In genomic region chr14:62481381-62481780, GRCm38 (mm10) we compare ENCODE assay signal across 31 mouse cellular contexts. TPM values are rescaled to one million over a fixed set of nuclear protein-coding genes. Genes with fewer than 3 reads are reported as not detected.
DNase-seq lines count a peak whose midpoint lies in the region; ATAC-seq and TF ChIP-seq lines count a peak whose summit lies in the region.
"Had no signal": no experiment of that assay in that cellular context is flagged by ENCODE, and none has a peak within 500 bp of the region (broad histone marks: within the 10 kb centered on the region; RNA-seq: fewer than 3 reads in every experiment).

No protein-coding gene starts in this region.

- no peak overlapping the region for H3K4me2 ChIP-seq in embryonic facial prominence, embryonic 11.5 days (ENCODE audit: low read depth, low read length)
- H3K4me2 ChIP-seq in limb, embryonic 14.5 days (replicated peaks; ENCODE audit: low read depth, low read length, severe bottlenecking) = no peak overlapping the region
- H3K4me2 ChIP-seq: embryonic facial prominence, embryonic 13.5 days; heart, embryonic 11.5 days; hindbrain, embryonic 12.5 days; liver, embryonic 15.5 days; lung, embryonic 15.5 days; midbrain, embryonic 11.5 days had no signal

- no peak for TF ChIP-seq POLR2A in limb, embryonic 14.5 days (IDR thresholded peaks at IDR 0.05; ENCODE audit: borderline replicate concordance, extremely low read depth, insufficient read depth, insufficient read length)

- H3K27ac ChIP-seq in embryonic facial prominence, embryonic 11.5 days (replicated peaks; ENCODE audit: low read depth, low read length) = no peak overlapping the region
- H3K27ac ChIP-seq in embryonic facial prominence, embryonic 10.5 days (replicated peaks) = no peak overlapping the region
- H3K27ac ChIP-seq in limb, embryonic 14.5 days (replicated peaks; ENCODE audit: low read depth, low read length) = no peak overlapping the region
- H3K27ac ChIP-seq: embryonic facial prominence, embryonic 13.5 days; hindbrain, embryonic 12.5 days; liver, embryonic 15.5 days; lung, embryonic 15.5 days had no signal

- H3K9ac ChIP-seq in embryonic facial prominence, embryonic 11.5 days (replicated peaks; ENCODE audit: low read length) = no peak overlapping the region
- no peak overlapping the region for H3K9ac ChIP-seq in limb, embryonic 14.5 days (ENCODE audit: low read depth, low read length, severe bottlenecking)
- H3K9ac ChIP-seq: embryonic facial prominence, embryonic 13.5 days; hindbrain, embryonic 12.5 days; liver, embryonic 15.5 days; lung, embryonic 15.5 days had no signal

- no peaks in the 10 kb centered on the region for H3K9me3 ChIP-seq in embryonic facial prominence, embryonic 11.5 days (replicated peaks; ENCODE audit: control insufficient read depth, low read length)
- H3K9me3 ChIP-seq in embryonic facial prominence, embryonic 10.5 days = no peaks in the 10 kb centered on the region
- H3K9me3 ChIP-seq in limb, embryonic 14.5 days (ENCODE audit: control insufficient read depth, low read length) = no peaks in the 10 kb centered on the region
- H3K9me3 ChIP-seq: embryonic facial prominence, embryonic 13.5 days; hindbrain, embryonic 12.5 days; liver, embryonic 15.5 days; lung, embryonic 15.5 days had no signal

- ATAC-seq in embryonic facial prominence, embryonic 11.5 days (replicated peaks; ENCODE audit: insufficient number of reproducible peaks, low FRiP score, low TSS enrichment, low read depth) = no peak
- no peak for ATAC-seq in limb, embryonic 14.5 days (ENCODE audit: low FRiP score, low read depth)
- ATAC-seq: forebrain, embryonic 16.5 days; intestine, embryonic 16.5 days; midbrain, embryonic 16.5 days had no signal

- H3K4me1 ChIP-seq in embryonic facial prominence, embryonic 11.5 days (ENCODE audit: control insufficient read depth, insufficient read depth, low read length) = no peaks in the 10 kb centered on the region
- no peaks in the 10 kb centered on the region for H3K4me1 ChIP-seq in embryonic facial prominence, embryonic 10.5 days
- H3K4me1 ChIP-seq in limb, embryonic 14.5 days (ENCODE audit: control insufficient read depth, insufficient read depth, low read length) = 0 out of 2 replicates have a peak, but pooled peaks cover 6% of the 10 kb centered on the region
- H3K4me1 ChIP-seq: embryonic facial prominence, embryonic 13.5 days; hindbrain, embryonic 12.5 days; liver, embryonic 15.5 days; lung, embryonic 15.5 days had no signal

- H3K36me3 ChIP-seq in embryonic facial prominence, embryonic 11.5 days (replicated peaks; ENCODE audit: control insufficient read depth, insufficient read depth, low read depth, low read length) = no peaks in the 10 kb centered on the region
- H3K36me3 ChIP-seq in embryonic facial prominence, embryonic 10.5 days (replicated peaks) = no peaks in the 10 kb centered on the region
- no peaks in the 10 kb centered on the region for H3K36me3 ChIP-seq in limb, embryonic 14.5 days (ENCODE audit: control insufficient read depth, insufficient read depth, low read length)
- H3K36me3 ChIP-seq: embryonic facial prominence, embryonic 13.5 days; hindbrain, embryonic 12.5 days; liver, embryonic 15.5 days; lung, embryonic 15.5 days had no signal

- H3K27me3 ChIP-seq in embryonic facial prominence, embryonic 11.5 days (ENCODE audit: control insufficient read depth, insufficient read depth, low read length) = no peaks in the 10 kb centered on the region
- no peaks in the 10 kb centered on the region for H3K27me3 ChIP-seq in embryonic facial prominence, embryonic 10.5 days (replicated peaks; ENCODE audit: low read depth, poor library complexity, severe bottlenecking)
- no peaks in the 10 kb centered on the region for H3K27me3 ChIP-seq in limb, embryonic 14.5 days (ENCODE audit: control insufficient read depth, insufficient read depth, low read length)
- H3K27me3 ChIP-seq: hindbrain, embryonic 12.5 days; liver, embryonic 15.5 days; lung, embryonic 15.5 days had no signal

- 52% methylated on average over 8 of the region's 8 CpGs for WGBS in embryonic facial prominence, embryonic 11.5 days
- WGBS in embryonic facial prominence, embryonic 10.5 days = 51% methylated on average over 8 of the region's 8 CpGs
- 43% methylated on average over 8 of the region's 8 CpGs for WGBS in limb, embryonic 14.5 days

- DNase-seq in embryonic facial prominence, embryonic 11.5 days (ENCODE audit: low spot score) = peak; percentile 69
- DNase-seq in embryonic facial prominence, embryonic 10.5 days (ENCODE audit: low spot score) = no peak
- DNase-seq in ES-CJ7 (ENCODE audit: low read depth, low spot score) = peak; percentile 28
- DNase-seq in embryo, embryonic 10.5 days (ENCODE audit: low spot score) = peak; percentile 58
- DNase-seq in limb, embryonic 14.5 days (ENCODE audit: low spot score) = peak; percentile 64
- DNase-seq in heart, adult 9 months (ENCODE audit: low spot score in 2 of 2) = no peak
- no peak for DNase-seq in left cerebral cortex, adult 9 months (ENCODE audit: low spot score in 2 of 2)
- DNase-seq: adrenal gland, postnatal 10 days; cerebellum, adult 11 months; cerebellum, adult 9-10 months; cerebellum, postnatal 36 days; gastrocnemius, postnatal 25 days; heart, adult 11 months; heart, postnatal 36 days; kidney, adult 9 months; kidney, postnatal 14 days; layer of hippocampus, adult 9-11 months; liver; lung, postnatal 36 days; right cerebral cortex, postnatal 25 days; thymus, postnatal 25 days had no signal

- no peak overlapping the region for H3K4me3 ChIP-seq in embryonic facial prominence, embryonic 11.5 days (ENCODE audit: low read depth, low read length)
- no peak overlapping the region for H3K4me3 ChIP-seq in embryonic facial prominence, embryonic 10.5 days
- H3K4me3 ChIP-seq in limb, embryonic 14.5 days (replicated peaks; ENCODE audit: low read length) = no peak overlapping the region
- H3K4me3 ChIP-seq: embryonic facial prominence, embryonic 13.5 days; erythroblast, embryonic 14.5 days; hindbrain, embryonic 12.5 days; liver, embryonic 15.5 days; lung, embryonic 15.5 days had no signal

RNA-seq across cellular contexts. Expression of gene Gucy1b2, which starts 25.3 kb away (rescaled TPM):
- polyA plus RNA-seq in embryonic facial prominence, embryonic 11.5 days (2014; fragmentation: Nextera tagmentation; extraction: Ambion mirVana) = not detected in 2 replicates
- polyA plus RNA-seq in embryonic facial prominence, embryonic 10.5 days (2016; fragmentation: Nextera tagmentation; extraction: Ambion mirVana) = not detected in 2 replicates
- polyA plus RNA-seq in limb, embryonic 14.5 days (2012; rRNA removed) = 0.10 and 0.15 TPM in 2 replicates
- polyA plus RNA-seq in limb, embryonic 14.5 days (2014; fragmentation: Nextera tagmentation; extraction: Ambion mirVana) = 0.07 and 0.10 TPM in 2 replicates
- polyA plus RNA-seq: erythroblast, embryonic 14.5 days; heart, embryonic 11.5 days; liver, embryonic 15.5 days had no signal

Comparison
In these comparisons a context has a peak if more than half of its experiments do, and no peak if none do; other contexts are left out.
1. DNase-seq: peak in embryonic facial prominence, embryonic 11.5 days (single experiment), ES-CJ7 (single experiment), embryo, embryonic 10.5 days (single experiment) and limb, embryonic 14.5 days (single experiment); none in embryonic facial prominence, embryonic 10.5 days (single experiment), heart, adult 9 months (0 of 2) and left cerebral cortex, adult 9 months (0 of 2).